Mouse (Mus musculus) testis, adult 2 months (tissue): ENCODE results near the gene Adgrb2. TPM values are rescaled to one million over a fixed set of nuclear protein-coding genes. Genes with fewer than 3 reads are reported as not detected.

Experiments
- H3K27ac ChIP-seq: fragments of 200-500 bp; 2 replicates; pipeline ENCODE4 v1.5.1; 2012; ENCODE audit warnings: low read depth, low read length; ENCODE audit not compliant: control insufficient read depth, insufficient read depth
- H3K27me3 ChIP-seq: fragments of 200-500 bp; 2 replicates; pipeline ENCODE4 v1.6.1; 2012; ENCODE audit warnings: mild to moderate bottlenecking, low read length, moderate library complexity; ENCODE audit not compliant: control insufficient read depth, insufficient read depth
- H3K36me3 ChIP-seq: fragments of 200-500 bp; 2 replicates; pipeline ENCODE4 v1.6.1; 2012; ENCODE audit warnings: mild to moderate bottlenecking, low read length; ENCODE audit not compliant: control insufficient read depth, insufficient read depth
- H3K4me1 ChIP-seq: fragments of 200-500 bp; 2 replicates; pipeline ENCODE4 v1.6.1; 2012; ENCODE audit warnings: low read length; ENCODE audit not compliant: control insufficient read depth, insufficient read depth
- H3K4me3 ChIP-seq: fragments of 200-500 bp; 2 replicates; pipeline ENCODE4 v1.5.1; 2012; ENCODE audit warnings: low read depth, mild to moderate bottlenecking, low read length, moderate library complexity, mixed read lengths; ENCODE audit not compliant: control insufficient read depth
- CTCF ChIP-seq: fragments of 200-500 bp; IDR thresholded peaks from 2 replicates; pipeline ENCODE4 v1.5.1; 2012; ENCODE audit warnings: low read depth, mild to moderate bottlenecking, inconsistent platforms, low read length, moderate library complexity; ENCODE audit not compliant: control insufficient read depth, insufficient read depth, insufficient replicate concordance
- POLR2A ChIP-seq: fragments of 200-500 bp; IDR thresholded peaks from 2 replicates; pipeline ENCODE4 v1.6.1; 2012; ENCODE audit warnings: low read depth, mild to moderate bottlenecking, inconsistent platforms, low read length, moderate library complexity; ENCODE audit not compliant: control insufficient read depth
- polyA plus RNA-seq: library from polyadenylated mRNA; depleted of rRNA; stranded (reverse); fragments of >200 nt; gene quantifications from 2 replicates; pipeline ENCODE4 v1.2.3, GENCODE M21; 2012

The Adgrb2 gene
- polyA plus RNA-seq, 1 experiment = 1.6 TPM

GRCm38 (mm10) chr4:129996015-129996414, 11.3 kb downstream of the Adgrb2 start:
- TF ChIP-seq CTCF (no peak), POLR2A (no peak)
- H3K27me3 ChIP-seq = no peaks in the 10 kb centered on the region
- H3K4me1 ChIP-seq = no peaks in the 10 kb centered on the region; the same call in 1 of the 2 replicates

GRCm38 (mm10) chr4:129998124-129998523, 13.5 kb downstream of the Adgrb2 start:
- no peaks in the 10 kb centered on the region for H3K36me3 ChIP-seq
- H3K27me3 ChIP-seq = no peaks in the 10 kb centered on the region
- TF ChIP-seq CTCF (no peak), POLR2A (no peak)
- no peaks in the 10 kb centered on the region; the same call in 1 of the 2 replicates for H3K4me1 ChIP-seq
- H3K4me3 ChIP-seq = no peak overlapping the region
- no peak overlapping the region for H3K27ac ChIP-seq

More at GRCm38 (mm10) chr4:129996015-129996414, 11.3 kb downstream of the Adgrb2 start:
- H3K27ac ChIP-seq = no peak overlapping the region
- H3K36me3 ChIP-seq = no peaks in the 10 kb centered on the region
- no peak overlapping the region for H3K4me3 ChIP-seq

GRCm38 (mm10) chr4:130001710-130002109, 17.0 kb downstream of the Adgrb2 start:
- Histone ChIP-seq H3K4me1 (peaks cover 6% of the 10 kb centered on the region), H3K4me3 (no peak overlapping the region), H3K27me3 (no peaks in the 10 kb centered on the region), H3K27ac (no peak overlapping the region), H3K36me3 (no peaks in the 10 kb centered on the region)
- TF ChIP-seq CTCF = no peak
- TF ChIP-seq POLR2A = no peak

- Histone ChIP-seq H3K27ac (no peak overlapping the region), H3K27me3 (no peaks in the 10 kb centered on the region), H3K4me3 (no peak overlapping the region), H3K4me1 (peaks cover 10% of the 10 kb centered on the region), H3K36me3 (no peaks in the 10 kb centered on the region)
- TF ChIP-seq POLR2A = no peak
Observed at GRCm38 (mm10) chr4:130002157-130002556, 17.5 kb downstream of the Adgrb2 start.

- TF ChIP-seq POLR2A (no peak), CTCF (no peak)
- H3K27me3 ChIP-seq = no peaks in the 10 kb centered on the region
Observed at GRCm38 (mm10) chr4:130005593-130005992, 20.9 kb downstream of the Adgrb2 start.

GRCm38 (mm10) chr4:130006533-130006932, 21.9 kb downstream of the Adgrb2 start:
- no peaks in the 10 kb centered on the region for H3K36me3 ChIP-seq
- no peak overlapping the region for H3K27ac ChIP-seq
- TF ChIP-seq POLR2A (no peak), CTCF (no peak)
- peaks cover 16% of the 10 kb centered on the region for H3K4me1 ChIP-seq
- H3K4me3 ChIP-seq = peak overlapping the region; percentile 41
- no peaks in the 10 kb centered on the region for H3K27me3 ChIP-seq

More at GRCm38 (mm10) chr4:130005593-130005992, 20.9 kb downstream of the Adgrb2 start:
- Histone ChIP-seq H3K4me1 (peaks cover 16% of the 10 kb centered on the region), H3K4me3 (no peak overlapping the region), H3K27ac (no peak overlapping the region), H3K36me3 (no peaks in the 10 kb centered on the region)

- TF ChIP-seq POLR2A (no peak), CTCF (no peak)
- H3K4me1 ChIP-seq = peaks cover 16% of the 10 kb centered on the region
- H3K4me3 ChIP-seq = no peak overlapping the region
- H3K36me3 ChIP-seq = no peaks in the 10 kb centered on the region
- H3K27me3 ChIP-seq = no peaks in the 10 kb centered on the region
- no peak overlapping the region for H3K27ac ChIP-seq
Observed at GRCm38 (mm10) chr4:130009043-130009442, 24.4 kb downstream of the Adgrb2 start.

GRCm38 (mm10) chr4:130010723-130011122, 26.1 kb downstream of the Adgrb2 start:
- no peak overlapping the region for H3K27ac ChIP-seq
- no peaks in the 10 kb centered on the region for H3K36me3 ChIP-seq
- peaks cover 16% of the 10 kb centered on the region for H3K4me1 ChIP-seq
- H3K4me3 ChIP-seq = no peak overlapping the region
- TF ChIP-seq POLR2A = no peak
- TF ChIP-seq CTCF = no peak
- H3K27me3 ChIP-seq = no peaks in the 10 kb centered on the region
